Mouse (Mus musculus) right cerebral cortex, postnatal 10 days (tissue): ENCODE measurements around the gene Gm7075.
"Not testable (repeated sequence)": the region's sequence is repeated elsewhere in the genome, so short reads cannot be mapped to it uniquely, and the experiment has no call there.

Experiments
- DNase-seq, 2 experiments: peaks; one replicate each; pipeline ENCODE4 v3.0.0; 2021; ENCODE audit warnings: low spot score in 2 of 2

Gm7075 gene

GRCm38 (mm10) chr10:63421739-63422735, at the start of gene Gm7075:
Gene Gm7075, minus strand, starts transcription at chr10:63421789.
- DNase-seq: peak in 1 of 2 experiments; percentile 51

GRCm38 (mm10) chr10:63460935-63461334, 39.3 kb upstream of the Gm7075 start:
- DNase-seq: no peak

GRCm38 (mm10) chr10:63457292-63458128, 35.9 kb upstream of the Gm7075 start:
- DNase-seq: no peak

GRCm38 (mm10) chr10:63455110-63455878, 33.7 kb upstream of the Gm7075 start:
- no peak for DNase-seq

- DNase-seq: no peak
Observed at GRCm38 (mm10) chr10:63453926-63454325, 32.3 kb upstream of the Gm7075 start.

GRCm38 (mm10) chr10:63444602-63445387, 23.2 kb upstream of the Gm7075 start:
- not testable (repeated sequence) for DNase-seq

GRCm38 (mm10) chr10:63439694-63440228, 18.2 kb upstream of the Gm7075 start:
- DNase-seq: no peak

- DNase-seq: no peak
Observed at GRCm38 (mm10) chr10:63438736-63439262, 17.2 kb upstream of the Gm7075 start.

GRCm38 (mm10) chr10:63432887-63433286, 11.3 kb upstream of the Gm7075 start:
- DNase-seq: no peak

GRCm38 (mm10) chr10:63432099-63432498, 10.5 kb upstream of the Gm7075 start:
- no peak for DNase-seq

GRCm38 (mm10) chr10:63431221-63431736, 9.7 kb upstream of the Gm7075 start:
- DNase-seq: no peak

- peak; percentile 94 to 95 for DNase-seq
Observed at GRCm38 (mm10) chr10:63429785-63430305, 8.3 kb upstream of the Gm7075 start, which contains the start of gene Ctnna3. Gene Ctnna3, plus strand, starts transcription at chr10:63430098.

- peak; percentile 96 for DNase-seq
Observed at GRCm38 (mm10) chr10:63429380-63429779, 7.8 kb upstream of the Gm7075 start.

GRCm38 (mm10) chr10:63429023-63429340, 7.4 kb upstream of the Gm7075 start:
- DNase-seq: no peak

- peak; percentile 56 to 59 for DNase-seq
Observed at GRCm38 (mm10) chr10:63428243-63429022, 6.8 kb upstream of the Gm7075 start.

GRCm38 (mm10) chr10:63427146-63427545, 5.6 kb upstream of the Gm7075 start:
- DNase-seq: peak in 1 of 2 experiments; percentile 18

GRCm38 (mm10) chr10:63424475-63424814, 2.9 kb upstream of the Gm7075 start:
- peak in 1 of 2 experiments; percentile 47 for DNase-seq

GRCm38 (mm10) chr10:63423591-63424474, 2.2 kb upstream of the Gm7075 start:
- no peak for DNase-seq
